Mouse (Mus musculus) hindbrain, embryonic 16.5 days (tissue): ENCODE data around the gene Tmbim7. TPM values are rescaled to one million over a fixed set of nuclear protein-coding genes. Genes with fewer than 3 reads are reported as not detected.

ENCODE experiments used
- ATAC-seq: fragments of 200-750 bp; cut with Nextera tagmentation; 2 replicates; pipeline ENCODE4 v1.8.0; 2017; ENCODE audit warnings: moderate TSS enrichment, moderate library complexity
- H3K27ac ChIP-seq: fragments of 300-500 bp; sonication (generic); 2 replicates; pipeline ENCODE4 v1.5.1; 2014; ENCODE audit warnings: low read depth, mild to moderate bottlenecking, control low read depth, low read length, moderate library complexity
- H3K27me3 ChIP-seq: fragments of 300-500 bp; sonication (generic); replicated peaks from 2 replicates; pipeline ENCODE4 v1.6.1; 2014; ENCODE audit warnings: low read length; ENCODE audit not compliant: control insufficient read depth, insufficient read depth
- H3K36me3 ChIP-seq: fragments of 300-500 bp; sonication (generic); 2 replicates; pipeline ENCODE4 v1.6.1; 2014; ENCODE audit warnings: mild to moderate bottlenecking, low read length, moderate library complexity, mixed read lengths; ENCODE audit not compliant: control insufficient read depth, insufficient read depth
- H3K4me1 ChIP-seq: fragments of 300-500 bp; sonication (generic); 2 replicates; pipeline ENCODE4 v1.6.1; 2014; ENCODE audit warnings: low read depth, low read length; ENCODE audit not compliant: control insufficient read depth, insufficient read depth
- H3K4me2 ChIP-seq: fragments of 300-500 bp; sonication (generic); 2 replicates; pipeline ENCODE4 v1.6.1; 2014; ENCODE audit warnings: mild to moderate bottlenecking, low read length, control low read depth, moderate library complexity
- H3K4me3 ChIP-seq: fragments of 300-500 bp; sonication (generic); 2 replicates; pipeline ENCODE4 v1.5.1; 2014; ENCODE audit warnings: mild to moderate bottlenecking, low read length, control low read depth, moderate library complexity
- H3K9ac ChIP-seq: fragments of 300-500 bp; sonication (generic); 2 replicates; pipeline ENCODE4 v1.6.1; 2014; ENCODE audit warnings: low read depth, mild to moderate bottlenecking, control low read depth, low read length, moderate library complexity
- H3K9me3 ChIP-seq: fragments of 300-500 bp; sonication (generic); 2 replicates; pipeline ENCODE4 v1.6.1; 2014; ENCODE audit warnings: mild to moderate bottlenecking, low read length, moderate library complexity; ENCODE audit not compliant: control insufficient read depth
- WGBS: fragments of 180-500 bp; shearing (Covaris S2); extraction: QIAGEN DNeasy Blood & Tissue Kit; methylation state at CpG from one replicate; pipeline ENCODE4 v1.1.7; 2014; 5-methylcytosine and 5-hydroxymethylcytosine counted together
- microRNA-seq: library from miRNA; unstranded; fragments of <30 nt; microRNA quantifications from one replicate; pipeline ENCODE4, GENCODE M21; 2017
- polyA plus RNA-seq: library from polyadenylated mRNA; unstranded; fragments of >200 nt; fragmentation: Nextera tagmentation; extraction: Ambion mirVana; gene quantifications from 2 replicates; pipeline ENCODE4 v1.2.1, GENCODE M21; 2015

Tmbim7 gene
- polyA plus RNA-seq, 1 experiment from 2014 or later: not detected

DNA sequence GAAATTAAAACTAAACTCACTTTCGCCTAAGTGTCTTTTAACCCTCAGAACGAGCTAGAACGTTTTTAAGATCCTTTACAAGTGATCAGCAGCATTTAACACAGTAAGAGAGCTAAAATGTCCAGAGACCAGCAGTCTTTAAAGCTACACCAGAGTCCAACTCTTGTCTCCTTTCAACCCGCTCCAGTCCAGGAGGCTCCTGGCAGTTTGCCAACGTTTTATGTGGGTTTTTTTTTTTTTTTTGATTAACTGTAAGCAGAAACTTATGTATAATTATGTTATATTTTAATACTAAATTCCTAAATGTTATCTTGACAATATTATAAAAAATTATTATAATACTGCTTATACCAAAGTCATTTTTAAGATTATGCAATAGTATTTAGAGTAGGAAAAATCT is 77.8 kb downstream of the Tmbim7 start:
- no peaks in the 10 kb centered on the region for H3K27me3 ChIP-seq
- H3K27ac ChIP-seq: no peak overlapping the region
- H3K4me2 ChIP-seq: no peak overlapping the region
- peaks cover 5% of the 10 kb centered on the region for H3K36me3 ChIP-seq
- H3K4me1 ChIP-seq: no peaks in the 10 kb centered on the region
- no peak overlapping the region for H3K9ac ChIP-seq
- no peaks in the 10 kb centered on the region for H3K9me3 ChIP-seq
- no peak overlapping the region for H3K4me3 ChIP-seq
- WGBS: 78% methylated on average over 5 of the region's 5 CpGs
- ATAC-seq: no peak

Small RNA genes lying within 50 kb of the gene (microRNA-seq; reads per million reads assigned to microRNA genes)
- not detected for gene Gm22926
- gene Gm26238: not detected

Other genes starting within 250 kb of the Tmbim7 start
- 17.9 and 20.1 TPM in 2 replicates for gene Fam133b, start 107.3 kb upstream of the Tmbim7 start, polyA plus RNA-seq
- 1.5 and 2.4 TPM in 2 replicates for gene 1700109H08Rik, start 79.6 kb upstream of the Tmbim7 start, polyA plus RNA-seq
- 20.0 and 21.7 TPM in 2 replicates for gene Pex1, start 55.1 kb upstream of the Tmbim7 start, polyA plus RNA-seq
- gene Rbm48, start 54.6 kb upstream of the Tmbim7 start, polyA plus RNA-seq: 15.6 and 16.9 TPM in 2 replicates
- 61.5 and 63.3 TPM in 2 replicates for gene Gatad1, start 6.0 kb downstream of the Tmbim7 start, polyA plus RNA-seq
- gene Ankib1, start 151.7 kb downstream of the Tmbim7 start, polyA plus RNA-seq: 15.4 and 15.6 TPM in 2 replicates
- gene Krit1, start 152.0 kb downstream of the Tmbim7 start, polyA plus RNA-seq: 43.2 and 46.0 TPM in 2 replicates
- 0.13 and 0.19 TPM in 2 replicates for gene Lrrd1, start 194.0 kb downstream of the Tmbim7 start, polyA plus RNA-seq
- 6.1 and 6.7 TPM in 2 replicates for gene Mterf1a, start 242.8 kb downstream of the Tmbim7 start, polyA plus RNA-seq